Mouse (Mus musculus) heart, embryonic 13.5 days (tissue): ENCODE data around the gene Top3a. TPM values are rescaled to one million over a fixed set of nuclear protein-coding genes. Genes with fewer than 3 reads are reported as not detected.

ENCODE experiments used
- ATAC-seq: fragments of 200-750 bp; cut with Nextera tagmentation; 2 replicates; pipeline ENCODE4 v1.8.0; 2017; ENCODE audit warnings: moderate TSS enrichment; ENCODE audit not compliant: insufficient number of reproducible peaks, low FRiP score, low TSS enrichment; ENCODE audit errors: extremely low read depth
- H3K27ac ChIP-seq: fragments of 300-500 bp; sonication (generic); replicated peaks from 2 replicates; pipeline ENCODE4 v1.5.1; 2015; ENCODE audit warnings: moderate library complexity, mild to moderate bottlenecking, inconsistent platforms
- H3K27me3 ChIP-seq: fragments of 300-500 bp; sonication (generic); replicated peaks from 2 replicates; pipeline ENCODE4 v1.6.1; 2015; ENCODE audit warnings: mild to moderate bottlenecking, inconsistent platforms
- H3K36me3 ChIP-seq: fragments of 300-500 bp; sonication (generic); 2 replicates; pipeline ENCODE4 v1.6.1; 2015; ENCODE audit warnings: mild to moderate bottlenecking, inconsistent platforms
- H3K4me1 ChIP-seq: fragments of 300-500 bp; sonication (generic); 2 replicates; pipeline ENCODE4 v1.6.1; 2015; ENCODE audit warnings: inconsistent platforms
- H3K4me2 ChIP-seq: fragments of 300-500 bp; sonication (generic); 2 replicates; pipeline ENCODE4 v1.6.1; 2015; ENCODE audit warnings: inconsistent platforms, mild to moderate bottlenecking, moderate library complexity
- H3K4me3 ChIP-seq: fragments of 300-500 bp; sonication (generic); 2 replicates; pipeline ENCODE4 v1.5.1; 2015; ENCODE audit warnings: moderate library complexity, mild to moderate bottlenecking, inconsistent platforms
- H3K9ac ChIP-seq: fragments of 300-500 bp; sonication (generic); 2 replicates; pipeline ENCODE4 v1.6.1; 2015; ENCODE audit warnings: inconsistent platforms, mild to moderate bottlenecking, moderate library complexity
- H3K9me3 ChIP-seq: fragments of 300-500 bp; sonication (generic); 2 replicates; pipeline ENCODE4 v1.6.1; 2016; ENCODE audit warnings: inconsistent platforms
- WGBS: fragments of 180-500 bp; shearing (Covaris S2); methylation state at CpG from one replicate; pipeline ENCODE4 v1.1.7; 2015; ENCODE audit warnings: mixed read lengths; 5-methylcytosine and 5-hydroxymethylcytosine counted together
- polyA plus RNA-seq: library from polyadenylated mRNA; unstranded; fragments of >200 nt; fragmentation: Nextera tagmentation; extraction: Ambion mirVana; gene quantifications from 2 replicates; pipeline ENCODE4 v1.2.1, GENCODE M21; 2015

Gene Top3a
- polyA plus RNA-seq, 1 experiment from 2014 or later = 11.0 TPM

GRCm38 (mm10) chr11:60774158-60774689, 2.9 kb downstream of the Top3a start:
- H3K27ac ChIP-seq = no peak overlapping the region
- H3K4me3 ChIP-seq = no peak overlapping the region
- 79% methylated on average over 3 of the region's 3 CpGs for WGBS
- H3K9me3 ChIP-seq = no peaks in the 10 kb centered on the region
- H3K36me3 ChIP-seq = peaks cover 11% of the 10 kb centered on the region
- ATAC-seq = no peak
- H3K4me2 ChIP-seq = no peak overlapping the region
- 0 out of 2 replicates have a peak overlapping the region, but pooled peaks have one; percentile 33 for H3K9ac ChIP-seq
- no peaks in the 10 kb centered on the region for H3K27me3 ChIP-seq
- peaks cover 41% of the 10 kb centered on the region for H3K4me1 ChIP-seq

GRCm38 (mm10) chr11:60772161-60772560, 5.0 kb downstream of the Top3a start:
- peaks cover 27% of the 10 kb centered on the region for H3K4me1 ChIP-seq
- H3K4me3 ChIP-seq = no peak overlapping the region
- H3K4me2 ChIP-seq = no peak overlapping the region
- WGBS = 81% methylated on average over 4 of the region's 4 CpGs
- 0 out of 2 replicates have a peak, but pooled peaks cover 2% of the 10 kb centered on the region for H3K36me3 ChIP-seq
- H3K27ac ChIP-seq = no peak overlapping the region
- ATAC-seq = no peak
- H3K9ac ChIP-seq = no peak overlapping the region
- H3K27me3 ChIP-seq = no peaks in the 10 kb centered on the region
- no peaks in the 10 kb centered on the region for H3K9me3 ChIP-seq

- H3K36me3 ChIP-seq = 0 out of 2 replicates have a peak, but pooled peaks cover 2% of the 10 kb centered on the region
- no peak for ATAC-seq
Observed at GRCm38 (mm10) chr11:60770776-60771175, 6.4 kb downstream of the Top3a start.

GRCm38 (mm10) chr11:60769322-60769721, 7.8 kb downstream of the Top3a start:
- H3K4me1 ChIP-seq = peaks cover 8% of the 10 kb centered on the region

More at GRCm38 (mm10) chr11:60770776-60771175, 6.4 kb downstream of the Top3a start:
- no peaks in the 10 kb centered on the region for H3K27me3 ChIP-seq
- no peak overlapping the region for H3K4me3 ChIP-seq
- no peak overlapping the region for H3K4me2 ChIP-seq
- WGBS = 85% methylated on average over 3 of the region's 3 CpGs
- H3K9ac ChIP-seq = no peak overlapping the region
- H3K9me3 ChIP-seq = no peaks in the 10 kb centered on the region
- peaks cover 21% of the 10 kb centered on the region for H3K4me1 ChIP-seq
- no peak overlapping the region for H3K27ac ChIP-seq

GRCm38 (mm10) chr11:60766969-60767368, 10.2 kb downstream of the Top3a start:
- H3K27ac ChIP-seq = no peak overlapping the region
- H3K4me3 ChIP-seq = no peak overlapping the region
- H3K36me3 ChIP-seq = peaks cover 26% of the 10 kb centered on the region
- no peaks in the 10 kb centered on the region for H3K9me3 ChIP-seq
- no peaks in the 10 kb centered on the region for H3K27me3 ChIP-seq
- no peak overlapping the region for H3K4me2 ChIP-seq
- 61% methylated on average over 4 of the region's 4 CpGs for WGBS
- ATAC-seq = no peak
- no peak overlapping the region for H3K9ac ChIP-seq
- peaks cover 2% of the 10 kb centered on the region; the same call in 1 of the 2 replicates for H3K4me1 ChIP-seq

More at GRCm38 (mm10) chr11:60769322-60769721, 7.8 kb downstream of the Top3a start:
- no peak overlapping the region for H3K4me3 ChIP-seq
- no peak for ATAC-seq
- H3K27ac ChIP-seq = no peak overlapping the region
- no peak overlapping the region for H3K4me2 ChIP-seq
- H3K9ac ChIP-seq = no peak overlapping the region
- no peaks in the 10 kb centered on the region for H3K9me3 ChIP-seq
- peaks cover 9% of the 10 kb centered on the region for H3K36me3 ChIP-seq
- no peaks in the 10 kb centered on the region for H3K27me3 ChIP-seq
- WGBS = 73% methylated on average over 2 of the region's 2 CpGs

- H3K4me1 ChIP-seq = no peaks in the 10 kb centered on the region
- no peak overlapping the region for H3K4me2 ChIP-seq
- H3K27ac ChIP-seq = no peak overlapping the region
- no peak overlapping the region for H3K9ac ChIP-seq
- H3K36me3 ChIP-seq = peaks cover 72% of the 10 kb centered on the region
- no peaks in the 10 kb centered on the region for H3K9me3 ChIP-seq
- 73% methylated on average over 3 of the region's 3 CpGs for WGBS
- no peak overlapping the region for H3K4me3 ChIP-seq
- ATAC-seq = no peak
- H3K27me3 ChIP-seq = no peaks in the 10 kb centered on the region
Observed at GRCm38 (mm10) chr11:60761681-60762080, 15.5 kb downstream of the Top3a start.

- Histone ChIP-seq H3K27ac (no peak overlapping the region), H3K36me3 (peaks cover 94% of the 10 kb centered on the region), H3K9ac (no peak overlapping the region), H3K27me3 (no peaks in the 10 kb centered on the region), H3K4me1 (no peaks in the 10 kb centered on the region), H3K4me2 (no peak overlapping the region), H3K9me3 (no peaks in the 10 kb centered on the region), H3K4me3 (no peak overlapping the region)
- WGBS = 91% methylated on average over 7 of the region's 7 CpGs
- ATAC-seq = no peak
Observed at GRCm38 (mm10) chr11:60755570-60755969, 21.6 kb downstream of the Top3a start.

- H3K36me3 ChIP-seq = peaks cover 78% of the 10 kb centered on the region
- no peak overlapping the region for H3K27ac ChIP-seq
- no peak overlapping the region for H3K4me2 ChIP-seq
Observed at GRCm38 (mm10) chr11:60740321-60740720, 36.8 kb downstream of the Top3a start.

GRCm38 (mm10) chr11:60737450-60737849, 39.7 kb downstream of the Top3a start:
- H3K4me3 ChIP-seq = no peak overlapping the region
- no peak for ATAC-seq
- H3K9me3 ChIP-seq = no peaks in the 10 kb centered on the region
- peaks cover 66% of the 10 kb centered on the region for H3K36me3 ChIP-seq
- H3K4me1 ChIP-seq = 0 out of 2 replicates have a peak, but pooled peaks cover 7% of the 10 kb centered on the region
- no peak overlapping the region for H3K27ac ChIP-seq
- no peak overlapping the region for H3K4me2 ChIP-seq
- H3K9ac ChIP-seq = no peak overlapping the region
- no peaks in the 10 kb centered on the region for H3K27me3 ChIP-seq

More at GRCm38 (mm10) chr11:60740321-60740720, 36.8 kb downstream of the Top3a start:
- no peaks in the 10 kb centered on the region for H3K27me3 ChIP-seq
- WGBS = 93% methylated on average over 3 of the region's 3 CpGs
- ATAC-seq = no peak
- H3K4me3 ChIP-seq = no peak overlapping the region
- no peaks in the 10 kb centered on the region for H3K9me3 ChIP-seq
- no peak overlapping the region for H3K9ac ChIP-seq
- no peaks in the 10 kb centered on the region for H3K4me1 ChIP-seq

- no peak overlapping the region for H3K4me2 ChIP-seq
- peaks cover 66% of the 10 kb centered on the region for H3K36me3 ChIP-seq
- 77% methylated on average over 3 of the region's 3 CpGs for WGBS
- no peak overlapping the region for H3K4me3 ChIP-seq
- no peak for ATAC-seq
- no peak overlapping the region for H3K9ac ChIP-seq
- 0 out of 2 replicates have a peak, but pooled peaks cover 7% of the 10 kb centered on the region for H3K4me1 ChIP-seq
- H3K27me3 ChIP-seq = no peaks in the 10 kb centered on the region
- H3K9me3 ChIP-seq = no peaks in the 10 kb centered on the region
- H3K27ac ChIP-seq = no peak overlapping the region
Observed at GRCm38 (mm10) chr11:60736491-60736890, 40.7 kb downstream of the Top3a start.

GRCm38 (mm10) chr11:60735191-60735590, 42.0 kb downstream of the Top3a start:
- Histone ChIP-seq H3K9ac (no peak overlapping the region), H3K4me2 (no peak overlapping the region), H3K27me3 (no peaks in the 10 kb centered on the region), H3K36me3 (peaks cover 66% of the 10 kb centered on the region), H3K4me1 (0 out of 2 replicates have a peak, but pooled peaks cover 7% of the 10 kb centered on the region), H3K27ac (no peak overlapping the region), H3K9me3 (no peaks in the 10 kb centered on the region), H3K4me3 (no peak overlapping the region)
- 76% methylated on average over 5 of the region's 5 CpGs for WGBS
- no peak for ATAC-seq

GRCm38 (mm10) chr11:60734206-60734605, 43.0 kb downstream of the Top3a start:
- 74% methylated on average over 2 of the region's 2 CpGs for WGBS
- H3K36me3 ChIP-seq = peaks cover 57% of the 10 kb centered on the region

More at GRCm38 (mm10) chr11:60734206-60734605, 43.0 kb downstream of the Top3a start:
- Histone ChIP-seq H3K27ac (no peak overlapping the region), H3K4me1 (peaks cover 14% of the 10 kb centered on the region), H3K9ac (no peak overlapping the region), H3K9me3 (no peaks in the 10 kb centered on the region), H3K4me2 (no peak overlapping the region), H3K27me3 (no peaks in the 10 kb centered on the region), H3K4me3 (no peak overlapping the region)
- no peak for ATAC-seq
